Mouse (Mus musculus): ENCODE measurements around the gene Mthfd1l. TPM values are rescaled to one million over a fixed set of nuclear protein-coding genes. Genes with fewer than 3 reads are reported as not detected.
"Not testable (repeated sequence)": the region's sequence is repeated elsewhere in the genome, so short reads cannot be mapped to it uniquely, and the experiment has no call there.

Mthfd1l gene
- total and polyA plus RNA-seq, 2 experiments from 2014 or later: 7.4 to 10.7 TPM

- Histone ChIP-seq H3K4me1 (ENCODE audit: insufficient read depth, low read length) (no peaks in the 10 kb centered on the region), H3K27ac (no peak overlapping the region), H3K36me3 (ENCODE audit: insufficient read depth, low read length) (no peaks in the 10 kb centered on the region), H3K4me3 (ENCODE audit: low read length) (no peak overlapping the region), H3K27me3 (ENCODE audit: insufficient read depth, low read length) (no peaks in the 10 kb centered on the region), H3K9me3 (ENCODE audit: low read length) (no peaks in the 10 kb centered on the region), H3K4me2 (ENCODE audit: low read depth, low read length) (no peak overlapping the region), H3K9ac (replicated peaks; ENCODE audit: low read length) (no peak overlapping the region)
- ATAC-seq (no peak), DNase-seq (ENCODE audit: low spot score) (no peak)
- WGBS: 64% methylated on average over 4 of the region's 4 CpGs
- TF ChIP-seq CTCF (IDR thresholded peaks at IDR 0.05; ENCODE audit: low read depth): no peak
Observed at GRCm38 (mm10) chr10:4119287-4119686, 146.4 kb downstream of the Mthfd1l start.

GRCm38 (mm10) chr10:4120708-4121107 lies 147.8 kb downstream of the Mthfd1l start:
- TF ChIP-seq CTCF (IDR thresholded peaks at IDR 0.05; ENCODE audit: low read depth): no peak
- 76% methylated on average over 10 of the region's 10 CpGs for WGBS
- Histone ChIP-seq H3K36me3 (ENCODE audit: insufficient read depth, low read length) (no peaks in the 10 kb centered on the region), H3K27me3 (ENCODE audit: insufficient read depth, low read length) (no peaks in the 10 kb centered on the region), H3K4me2 (ENCODE audit: low read depth, low read length) (no peak overlapping the region), H3K9me3 (ENCODE audit: low read length) (no peaks in the 10 kb centered on the region), H3K27ac (no peak overlapping the region), H3K4me1 (ENCODE audit: insufficient read depth, low read length) (no peaks in the 10 kb centered on the region), H3K9ac (replicated peaks; ENCODE audit: low read length) (no peak overlapping the region), H3K4me3 (ENCODE audit: low read length) (no peak overlapping the region)
- DNase-seq (ENCODE audit: low spot score) (no peak), ATAC-seq (no peak)

GRCm38 (mm10) chr10:4121197-4121596 lies 148.3 kb downstream of the Mthfd1l start:
- Histone ChIP-seq H3K9me3 (ENCODE audit: low read length) (no peaks in the 10 kb centered on the region), H3K27ac (no peak overlapping the region), H3K4me1 (ENCODE audit: insufficient read depth, low read length) (no peaks in the 10 kb centered on the region), H3K9ac (replicated peaks; ENCODE audit: low read length) (no peak overlapping the region), H3K36me3 (ENCODE audit: insufficient read depth, low read length) (no peaks in the 10 kb centered on the region), H3K4me2 (ENCODE audit: low read depth, low read length) (no peak overlapping the region), H3K27me3 (ENCODE audit: insufficient read depth, low read length) (no peaks in the 10 kb centered on the region), H3K4me3 (ENCODE audit: low read length) (no peak overlapping the region)
- DNase-seq (ENCODE audit: low spot score) (no peak), ATAC-seq (no peak)
- 93% methylated on average over 1 of the region's 1 CpGs for WGBS
- TF ChIP-seq CTCF (IDR thresholded peaks at IDR 0.05; ENCODE audit: low read depth): no peak

GRCm38 (mm10) chr10:4123280-4123945 lies 150.5 kb downstream of the Mthfd1l start:
- not testable (repeated sequence) for H3K27ac ChIP-seq; ATAC-seq; H3K4me2 ChIP-seq (ENCODE audit: low read depth, low read length); DNase-seq (ENCODE audit: low spot score); H3K27me3 ChIP-seq (ENCODE audit: insufficient read depth, low read length); H3K4me3 ChIP-seq (ENCODE audit: low read length); H3K9me3 ChIP-seq (ENCODE audit: low read length); H3K4me1 ChIP-seq (ENCODE audit: insufficient read depth, low read length); H3K9ac ChIP-seq (replicated peaks; ENCODE audit: low read length); H3K36me3 ChIP-seq (ENCODE audit: insufficient read depth, low read length)
- WGBS: 88% methylated on average over 7 of the region's 7 CpGs

GRCm38 (mm10) chr10:4124148-4124547 lies 151.2 kb downstream of the Mthfd1l start:
- Histone ChIP-seq H3K9ac (replicated peaks; ENCODE audit: low read length) (no peak overlapping the region), H3K27ac (no peak overlapping the region), H3K4me1 (ENCODE audit: insufficient read depth, low read length) (no peaks in the 10 kb centered on the region), H3K36me3 (ENCODE audit: insufficient read depth, low read length) (no peaks in the 10 kb centered on the region), H3K9me3 (ENCODE audit: low read length) (no peaks in the 10 kb centered on the region), H3K4me2 (ENCODE audit: low read depth, low read length) (no peak overlapping the region), H3K27me3 (ENCODE audit: insufficient read depth, low read length) (no peaks in the 10 kb centered on the region), H3K4me3 (ENCODE audit: low read length) (no peak overlapping the region)
- WGBS: 80% methylated on average over 1 of the region's 1 CpGs
- TF ChIP-seq CTCF (IDR thresholded peaks at IDR 0.05; ENCODE audit: low read depth): no peak
- ATAC-seq: no peak
- DNase-seq (ENCODE audit: low spot score): no peak

GRCm38 (mm10) chr10:4125232-4125631 lies 152.3 kb downstream of the Mthfd1l start:
- no peaks in the 10 kb centered on the region for H3K27me3 ChIP-seq (ENCODE audit: insufficient read depth, low read length)
- no peak overlapping the region for H3K4me3 ChIP-seq (ENCODE audit: low read length)
- no peak overlapping the region for H3K4me2 ChIP-seq (ENCODE audit: low read depth, low read length)
- no peak for ATAC-seq
- no peak for TF ChIP-seq CTCF (IDR thresholded peaks at IDR 0.05; ENCODE audit: low read depth)
- no peak for DNase-seq (ENCODE audit: low spot score)
- no peak overlapping the region for H3K9ac ChIP-seq (replicated peaks; ENCODE audit: low read length)
- 63% methylated on average over 7 of the region's 7 CpGs for WGBS
- no peaks in the 10 kb centered on the region for H3K4me1 ChIP-seq (ENCODE audit: insufficient read depth, low read length)
- no peaks in the 10 kb centered on the region for H3K36me3 ChIP-seq (ENCODE audit: insufficient read depth, low read length)
- H3K27ac ChIP-seq: no peak overlapping the region
- no peaks in the 10 kb centered on the region for H3K9me3 ChIP-seq (ENCODE audit: low read length)

- Histone ChIP-seq H3K4me1 (ENCODE audit: insufficient read depth, low read length) (no peaks in the 10 kb centered on the region), H3K27me3 (ENCODE audit: insufficient read depth, low read length) (no peaks in the 10 kb centered on the region), H3K36me3 (ENCODE audit: insufficient read depth, low read length) (no peaks in the 10 kb centered on the region), H3K9me3 (ENCODE audit: low read length) (no peaks in the 10 kb centered on the region), H3K27ac (no peak overlapping the region), H3K4me2 (ENCODE audit: low read depth, low read length) (no peak overlapping the region), H3K9ac (replicated peaks; ENCODE audit: low read length) (no peak overlapping the region), H3K4me3 (ENCODE audit: low read length) (no peak overlapping the region)
- 53% methylated on average over 8 of the region's 8 CpGs for WGBS
- ATAC-seq (no peak), DNase-seq (ENCODE audit: low spot score) (no peak)
- no peak for TF ChIP-seq CTCF (IDR thresholded peaks at IDR 0.05; ENCODE audit: low read depth)
Observed at GRCm38 (mm10) chr10:4126335-4127012, 153.6 kb downstream of the Mthfd1l start.
